Mouse (Mus musculus): ENCODE data around the gene Gm20683. TPM values are rescaled to one million over a fixed set of nuclear protein-coding genes. Genes with fewer than 3 reads are reported as not detected.
"Not testable (repeated sequence)": the region's sequence is repeated elsewhere in the genome, so short reads cannot be mapped to it uniquely, and the experiment has no call there.

Gm20683 gene
- polyA plus RNA-seq, 1 experiment from 2014 or later: 1.3 TPM

DNA sequence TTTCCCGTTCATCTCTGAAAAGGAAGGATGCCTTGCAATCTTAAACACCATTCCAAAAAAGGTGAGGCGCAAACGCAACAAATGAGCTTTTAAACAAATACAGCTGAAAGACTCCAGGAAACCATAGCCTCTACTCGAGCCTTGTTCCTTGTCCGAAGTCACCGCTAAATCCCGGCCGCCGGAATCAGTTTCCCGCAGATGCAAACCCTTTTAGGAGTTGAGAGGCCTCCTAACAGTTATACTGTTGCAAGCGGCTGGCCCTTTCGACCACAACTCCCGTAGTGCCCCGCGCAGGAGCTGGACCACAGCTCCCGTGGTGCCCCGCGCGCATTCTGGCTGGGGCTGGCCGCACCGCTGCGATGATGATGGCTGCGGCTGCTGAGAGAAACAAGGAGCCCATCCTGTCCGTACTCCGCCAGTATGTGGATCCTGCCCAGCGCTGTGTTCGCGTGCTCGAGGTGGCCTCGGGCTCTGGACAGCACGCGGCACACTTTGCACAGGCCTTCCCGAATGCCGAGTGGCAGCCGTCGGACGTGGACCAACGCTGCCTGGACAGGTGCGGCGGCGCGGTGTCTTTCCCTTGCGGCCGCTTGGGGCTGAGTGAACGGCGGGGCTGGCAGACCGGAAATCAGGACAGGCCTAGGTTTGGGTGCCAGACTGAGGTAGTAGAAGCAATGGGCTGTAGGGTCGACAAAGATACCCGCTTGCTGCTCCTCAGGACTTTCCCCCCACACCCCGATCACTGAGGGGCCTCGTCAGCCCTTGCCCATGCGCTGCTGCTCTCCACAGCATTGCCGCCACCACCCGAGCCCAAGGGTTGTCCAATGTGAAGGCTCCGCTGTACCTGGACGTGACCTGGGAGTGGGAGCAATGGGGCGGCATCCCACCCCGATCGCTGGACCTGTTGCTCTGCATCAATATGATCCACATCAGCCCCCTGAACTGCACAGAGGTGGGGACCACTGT lies 33.9 kb upstream of the Gm20683 start:
- peak overlapping the region; percentile 91 for H3K27ac ChIP-seq (ENCODE audit: low read depth, low read length)
- no peaks in the 10 kb centered on the region for H3K36me3 ChIP-seq (ENCODE audit: control insufficient read depth, insufficient read depth, low read length)
- peak; percentile 89 for DNase-seq (ENCODE audit: low spot score)
- peak; percentile 91 for ATAC-seq (ENCODE audit: low FRiP score)
- WGBS: 2% methylated on average over 58 of the region's 59 CpGs
- peak overlapping the region; percentile 79 for H3K4me3 ChIP-seq (ENCODE audit: low read depth, low read length)
- H3K4me2 ChIP-seq (replicated peaks; ENCODE audit: low read depth, low read length): peak overlapping the region; percentile 71
- H3K4me1 ChIP-seq (replicated peaks; ENCODE audit: control insufficient read depth, insufficient read depth, low read length): peaks cover 7% of the 10 kb centered on the region; the same call in 1 of the 2 replicates
- no peaks in the 10 kb centered on the region for H3K27me3 ChIP-seq (ENCODE audit: control insufficient read depth, insufficient read depth, low read length)
- H3K9me3 ChIP-seq (ENCODE audit: control insufficient read depth, low read length): no peaks in the 10 kb centered on the region
- peak overlapping the region; percentile 83 for H3K9ac ChIP-seq (ENCODE audit: low read depth, low read length)

GRCm38 (mm10) chr17:25874721-25875170 lies 33.2 kb upstream of the Gm20683 start, which contains the start of gene Mettl26:
Gene Mettl26 (plus strand): TSS chr17:25875074.
- peak within 1 kb of the TSS; percentile 79 for H3K4me3 ChIP-seq (ENCODE audit: low read depth, low read length)
- peak within 1 kb of the TSS; percentile 91 for H3K27ac ChIP-seq (ENCODE audit: low read depth, low read length)
- H3K36me3 ChIP-seq (ENCODE audit: control insufficient read depth, insufficient read depth, low read length): no peaks in the 10 kb centered on the region
- ATAC-seq (ENCODE audit: low FRiP score): peak; percentile 70
- WGBS: under 1% methylated on average over 25 of the region's 25 CpGs
- peaks cover 7% of the 10 kb centered on the region; the same call in 1 of the 2 replicates for H3K4me1 ChIP-seq (replicated peaks; ENCODE audit: control insufficient read depth, insufficient read depth, low read length)
- no peaks in the 10 kb centered on the region for H3K27me3 ChIP-seq (ENCODE audit: control insufficient read depth, insufficient read depth, low read length)
- H3K9me3 ChIP-seq (ENCODE audit: control insufficient read depth, low read length): no peaks in the 10 kb centered on the region
- peak within 1 kb of the TSS; percentile 83 for H3K9ac ChIP-seq (ENCODE audit: low read depth, low read length)
- peak within 1 kb of the TSS; percentile 71 for H3K4me2 ChIP-seq (replicated peaks; ENCODE audit: low read depth, low read length)
- peak; percentile 98 for DNase-seq (ENCODE audit: low spot score)

DNA sequence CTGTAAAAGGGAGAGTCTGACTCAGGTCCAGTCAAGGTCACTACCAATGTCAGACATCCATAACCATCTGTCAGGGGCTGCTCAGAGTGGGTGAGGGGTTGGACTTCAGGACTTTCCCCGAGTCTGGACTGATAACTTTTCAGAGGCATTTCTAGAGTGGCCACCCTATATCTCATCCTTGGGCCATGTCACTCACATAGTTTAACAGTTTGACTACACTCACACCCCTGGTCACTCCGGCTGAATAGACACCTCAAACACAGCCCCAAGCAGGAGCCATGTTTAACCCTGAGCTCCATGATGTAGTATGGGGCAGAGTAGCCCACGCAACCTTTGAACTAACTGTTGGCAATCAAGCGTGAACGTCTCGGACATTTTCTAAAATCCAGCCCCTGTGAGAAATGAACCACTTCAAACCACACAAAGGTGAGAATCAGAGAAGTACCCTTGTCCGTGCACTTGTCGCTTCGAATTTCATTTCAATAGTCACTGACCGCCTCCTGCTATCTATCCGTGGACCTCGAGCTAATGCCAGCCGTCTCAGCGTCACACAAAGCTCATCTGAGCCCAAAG lies 32.7 kb upstream of the Gm20683 start:
- peak overlapping the region; percentile 71 for H3K4me2 ChIP-seq (replicated peaks; ENCODE audit: low read depth, low read length)
- peak overlapping the region; percentile 79 for H3K4me3 ChIP-seq (ENCODE audit: low read depth, low read length)
- no peak for DNase-seq (ENCODE audit: low spot score)
- H3K27me3 ChIP-seq (ENCODE audit: control insufficient read depth, insufficient read depth, low read length): no peaks in the 10 kb centered on the region
- H3K9me3 ChIP-seq (ENCODE audit: control insufficient read depth, low read length): no peaks in the 10 kb centered on the region
- peak overlapping the region; percentile 62 for H3K9ac ChIP-seq (ENCODE audit: low read depth, low read length)
- H3K4me1 ChIP-seq (replicated peaks; ENCODE audit: control insufficient read depth, insufficient read depth, low read length): peaks cover 4% of the 10 kb centered on the region; the same call in 1 of the 2 replicates
- H3K36me3 ChIP-seq (ENCODE audit: control insufficient read depth, insufficient read depth, low read length): no peaks in the 10 kb centered on the region
- peak; percentile 15; the same call in 1 of the 2 replicates for ATAC-seq (ENCODE audit: low FRiP score)
- 5% methylated on average over 14 of the region's 14 CpGs for WGBS
- H3K27ac ChIP-seq (ENCODE audit: low read depth, low read length): peak overlapping the region; percentile 91

DNA sequence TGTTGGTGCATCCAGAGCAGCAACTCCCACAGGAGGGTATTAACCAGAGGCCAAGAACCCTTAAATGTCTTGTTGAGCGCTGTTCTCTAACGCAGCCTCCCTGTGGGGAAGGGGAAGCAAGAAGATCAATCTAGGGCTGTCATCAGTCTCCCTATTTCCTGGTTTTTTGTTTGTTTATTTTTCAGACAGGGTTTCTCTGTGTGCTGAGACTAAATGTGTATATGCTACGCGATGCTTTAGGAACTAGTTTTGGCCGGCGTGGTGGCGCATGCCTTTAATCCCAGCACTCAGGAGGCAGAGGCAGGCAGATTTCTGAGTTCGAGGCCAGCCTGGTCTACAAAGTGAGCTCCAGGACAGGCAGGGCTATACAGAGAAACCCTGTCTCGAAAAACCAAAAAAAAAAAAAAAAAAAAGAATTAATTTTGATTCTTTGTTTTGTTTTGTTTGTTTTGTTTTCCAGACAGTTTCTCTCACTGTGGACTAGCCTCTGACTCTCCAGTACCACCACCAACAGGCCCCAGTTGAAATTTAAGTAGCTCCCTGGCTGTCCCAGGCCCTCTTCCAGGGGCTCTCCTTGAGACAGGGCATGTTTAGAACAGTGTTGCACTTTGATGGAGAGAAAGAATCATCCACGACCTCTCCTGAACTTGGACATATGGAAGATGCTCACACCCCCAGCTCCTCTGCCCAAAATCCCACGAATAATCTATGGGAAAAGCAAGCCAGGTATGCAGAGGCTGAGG lies 32.0 kb upstream of the Gm20683 start:
- 73% methylated on average over 11 of the region's 11 CpGs for WGBS
- Histone ChIP-seq H3K27ac (ENCODE audit: low read depth, low read length) (no peak overlapping the region), H3K9ac (ENCODE audit: low read depth, low read length) (peak overlapping the region; percentile 62; the same call in 1 of the 2 replicates), H3K4me3 (ENCODE audit: low read depth, low read length) (no peak overlapping the region), H3K9me3 (ENCODE audit: control insufficient read depth, low read length) (no peaks in the 10 kb centered on the region), H3K27me3 (ENCODE audit: control insufficient read depth, insufficient read depth, low read length) (no peaks in the 10 kb centered on the region), H3K4me2 (replicated peaks; ENCODE audit: low read depth, low read length) (peak overlapping the region; percentile 71), H3K4me1 (replicated peaks; ENCODE audit: control insufficient read depth, insufficient read depth, low read length) (peaks cover 4% of the 10 kb centered on the region), H3K36me3 (ENCODE audit: control insufficient read depth, insufficient read depth, low read length) (no peaks in the 10 kb centered on the region)
- DNase-seq (ENCODE audit: low spot score): no peak
- no peak for ATAC-seq (ENCODE audit: low FRiP score)

DNA sequence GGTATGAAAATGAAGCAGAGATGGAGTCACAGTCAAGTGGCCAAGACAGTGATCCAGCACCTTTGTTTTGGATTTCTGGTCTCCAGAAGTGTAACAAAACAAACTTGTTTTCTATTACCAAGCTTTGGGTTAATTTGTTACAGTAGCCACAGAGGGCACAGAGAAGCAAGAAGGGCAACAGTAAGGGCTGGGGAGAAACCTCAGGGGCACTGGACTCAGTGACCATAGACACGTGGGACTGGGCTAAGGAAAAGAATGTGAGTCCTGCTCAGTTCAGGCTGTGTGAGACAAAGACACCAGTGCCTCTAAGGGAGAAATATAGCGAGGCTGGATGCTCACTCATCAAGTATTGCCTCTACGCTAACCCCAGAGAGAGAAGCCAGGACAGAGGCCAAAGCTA lies 31.1 kb upstream of the Gm20683 start:
- H3K4me1 ChIP-seq (replicated peaks; ENCODE audit: control insufficient read depth, insufficient read depth, low read length): peaks cover 10% of the 10 kb centered on the region
- no peak for ATAC-seq (ENCODE audit: low FRiP score)
- no peak overlapping the region for H3K9ac ChIP-seq (ENCODE audit: low read depth, low read length)
- H3K4me3 ChIP-seq (ENCODE audit: low read depth, low read length): no peak overlapping the region
- no peaks in the 10 kb centered on the region for H3K36me3 ChIP-seq (ENCODE audit: control insufficient read depth, insufficient read depth, low read length)
- H3K27me3 ChIP-seq (ENCODE audit: control insufficient read depth, insufficient read depth, low read length): 0 out of 2 replicates have a peak, but pooled peaks cover 2% of the 10 kb centered on the region
- 77% methylated on average over 3 of the region's 3 CpGs for WGBS
- DNase-seq (ENCODE audit: low spot score): no peak
- no peaks in the 10 kb centered on the region for H3K9me3 ChIP-seq (ENCODE audit: control insufficient read depth, low read length)
- no peak overlapping the region for H3K4me2 ChIP-seq (replicated peaks; ENCODE audit: low read depth, low read length)
- no peak overlapping the region for H3K27ac ChIP-seq (ENCODE audit: low read depth, low read length)

GRCm38 (mm10) chr17:25871566-25871965 lies 30.0 kb upstream of the Gm20683 start:
- not testable (repeated sequence) for DNase-seq (ENCODE audit: low spot score); H3K4me3 ChIP-seq (ENCODE audit: low read depth, low read length); H3K9me3 ChIP-seq (ENCODE audit: control insufficient read depth, low read length); H3K27me3 ChIP-seq (ENCODE audit: control insufficient read depth, insufficient read depth, low read length); H3K27ac ChIP-seq (ENCODE audit: low read depth, low read length); H3K36me3 ChIP-seq (ENCODE audit: control insufficient read depth, insufficient read depth, low read length); ATAC-seq (ENCODE audit: low FRiP score); H3K9ac ChIP-seq (ENCODE audit: low read depth, low read length); H3K4me2 ChIP-seq (replicated peaks; ENCODE audit: low read depth, low read length)
- H3K4me1 ChIP-seq (replicated peaks; ENCODE audit: control insufficient read depth, insufficient read depth, low read length): peaks cover 12% of the 10 kb centered on the region

DNA sequence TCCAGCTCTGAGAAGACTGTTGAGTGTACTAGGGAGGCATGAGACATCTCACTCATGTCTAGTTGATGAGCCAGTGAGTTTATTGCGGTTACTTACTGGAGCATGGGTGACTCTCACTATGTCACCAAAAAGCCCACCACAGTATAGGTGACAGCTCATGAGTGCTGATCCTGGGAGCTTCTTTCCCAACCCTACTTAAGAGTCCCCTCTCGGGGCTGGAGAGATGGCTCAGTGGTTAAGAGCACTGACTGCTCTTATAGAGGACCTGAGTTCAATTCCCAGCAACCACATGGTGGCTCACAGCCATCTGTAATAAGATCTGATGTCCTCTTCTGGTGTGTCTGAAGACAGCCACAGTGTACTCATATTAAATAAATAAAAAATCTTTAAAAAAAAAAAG lies 28.4 kb upstream of the Gm20683 start:
- no peaks in the 10 kb centered on the region for H3K9me3 ChIP-seq (ENCODE audit: control insufficient read depth, low read length)
- peaks cover 8% of the 10 kb centered on the region for H3K4me1 ChIP-seq (replicated peaks; ENCODE audit: control insufficient read depth, insufficient read depth, low read length)
- no peak overlapping the region for H3K27ac ChIP-seq (ENCODE audit: low read depth, low read length)
- H3K4me2 ChIP-seq (replicated peaks; ENCODE audit: low read depth, low read length): no peak overlapping the region
- no peak overlapping the region for H3K4me3 ChIP-seq (ENCODE audit: low read depth, low read length)
- H3K36me3 ChIP-seq (ENCODE audit: control insufficient read depth, insufficient read depth, low read length): no peaks in the 10 kb centered on the region
- H3K27me3 ChIP-seq (ENCODE audit: control insufficient read depth, insufficient read depth, low read length): 0 out of 2 replicates have a peak, but pooled peaks cover 2% of the 10 kb centered on the region
- H3K9ac ChIP-seq (ENCODE audit: low read depth, low read length): no peak overlapping the region
- no peak for DNase-seq (ENCODE audit: low spot score)
- no peak for ATAC-seq (ENCODE audit: low FRiP score)
- 76% methylated on average over 2 of the region's 2 CpGs for WGBS

DNA sequence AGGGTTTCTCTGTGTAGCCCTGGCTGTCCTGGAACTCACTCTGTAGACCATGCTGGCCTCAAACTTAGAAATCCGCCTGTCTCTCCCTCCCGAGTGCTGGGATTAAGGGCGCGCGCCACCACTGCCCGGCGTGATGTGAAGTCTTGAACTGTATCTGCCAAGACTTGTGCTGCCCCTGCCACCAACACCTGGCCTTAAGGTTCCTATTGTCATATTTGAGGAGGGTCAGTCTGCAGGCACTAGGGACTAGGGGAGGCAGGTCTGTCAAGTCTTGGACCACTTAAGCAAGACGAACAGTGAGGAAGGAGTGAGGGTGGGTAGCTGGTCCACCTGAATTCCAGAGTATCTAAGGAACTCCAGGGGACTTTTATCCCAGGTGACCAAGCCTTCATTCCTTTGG lies 27.9 kb upstream of the Gm20683 start:
- no peak overlapping the region for H3K9ac ChIP-seq (ENCODE audit: low read depth, low read length)
- no peak overlapping the region for H3K4me3 ChIP-seq (ENCODE audit: low read depth, low read length)
- H3K27ac ChIP-seq (ENCODE audit: low read depth, low read length): no peak overlapping the region
- H3K27me3 ChIP-seq (ENCODE audit: control insufficient read depth, insufficient read depth, low read length): 0 out of 2 replicates have a peak, but pooled peaks cover 2% of the 10 kb centered on the region
- ATAC-seq (ENCODE audit: low FRiP score) (no peak), DNase-seq (ENCODE audit: low spot score) (no peak)
- H3K4me1 ChIP-seq (replicated peaks; ENCODE audit: control insufficient read depth, insufficient read depth, low read length): peaks cover 8% of the 10 kb centered on the region
- H3K4me2 ChIP-seq (replicated peaks; ENCODE audit: low read depth, low read length): no peak overlapping the region
- H3K9me3 ChIP-seq (ENCODE audit: control insufficient read depth, low read length): no peaks in the 10 kb centered on the region
- H3K36me3 ChIP-seq (ENCODE audit: control insufficient read depth, insufficient read depth, low read length): no peaks in the 10 kb centered on the region
- WGBS: 87% methylated on average over 8 of the region's 8 CpGs
